Mouse (Mus musculus): ENCODE data around the gene Hist1h2ae. TPM values are rescaled to one million over a fixed set of nuclear protein-coding genes. Genes with fewer than 3 reads are reported as not detected.

Hist1h2ae gene
- total RNA-seq, 2 experiments from 2014 or later = 6.2 to 7.8 TPM

- intact Hi-C loops (cut with DNase I) = loop anchor here (5.0 to 10.0 kb wide), 3 partner anchors 50 to 1818 kb away; partner anchors contain the start of genes Hist1h2ag, Hist1h2ai, Hist1h2bj and Hist1h2bl
- DNase-seq (ENCODE audit: low spot score in 2 of 2) = no peak
These were observed 38.6 kb downstream of the Hist1h2ae start for GRCm38 (mm10) chr13:23532262-23533075.

- peak; percentile 96 to 97 for DNase-seq (ENCODE audit: low spot score in 2 of 2)
- intact Hi-C loops (cut with DNase I) = loop anchor here (5.0 to 10.0 kb wide), 3 partner anchors 51 to 1816 kb away; partner anchors contain the start of genes Hist1h2ag, Hist1h2ai, Hist1h2bj and Hist1h2bl
These were observed 39.8 kb downstream of the Hist1h2ae start, which contains the start of gene Hist1h4h for GRCm38 (mm10) chr13:23530901-23531875. Hist1h4h (plus strand) TSS chr13:23531050.

- intact Hi-C loops (cut with DNase I) = loop anchor here (5.0 to 10.0 kb wide), 3 partner anchors 52 to 1816 kb away; partner anchors contain the start of genes Hist1h2ag, Hist1h2ai, Hist1h2bj and Hist1h2bl
- peak; percentile 55 to 66 for DNase-seq (ENCODE audit: low spot score in 2 of 2)
These were observed 40.7 kb downstream of the Hist1h2ae start for GRCm38 (mm10) chr13:23530181-23530900.

DNA sequence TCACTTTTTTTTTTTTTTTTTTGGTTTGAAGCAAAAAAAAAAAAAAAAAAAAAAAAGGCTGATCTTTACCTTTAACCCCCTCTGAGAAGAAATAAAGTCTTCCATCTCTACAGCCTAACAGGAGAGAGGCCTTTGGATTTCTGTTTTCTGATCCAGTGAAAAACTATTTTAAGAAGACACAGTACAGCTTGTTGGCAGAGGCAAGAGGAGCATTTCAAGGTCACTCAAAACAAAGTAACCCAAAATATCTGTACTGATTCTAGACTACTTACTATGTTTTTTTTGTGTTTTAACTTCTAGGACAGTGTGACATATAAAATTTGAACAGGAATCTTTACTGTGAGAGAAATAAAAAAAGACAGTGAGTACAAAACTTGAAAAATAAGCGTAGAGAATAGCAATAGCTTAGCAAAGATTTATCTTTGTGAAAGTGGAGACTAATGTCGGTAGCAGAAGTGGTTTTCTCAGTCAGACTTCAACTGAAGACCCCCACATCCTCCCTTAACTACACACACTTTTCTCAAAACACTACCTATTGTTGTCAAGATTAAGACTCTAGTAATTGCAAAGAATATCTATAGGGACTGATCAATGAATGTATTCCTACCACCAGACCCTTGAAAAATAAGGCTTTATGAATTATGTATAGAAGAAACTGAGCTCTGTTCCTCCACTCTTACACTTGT is 41.4 kb downstream of the Hist1h2ae start:
- intact Hi-C loops (cut with DNase I) = loop anchor here (5.0 to 10.0 kb wide), 3 partner anchors 53 to 1815 kb away; partner anchors contain the start of genes Hist1h2ag, Hist1h2ai, Hist1h2bj and Hist1h2bl
- no peak for DNase-seq (ENCODE audit: low spot score in 2 of 2)

GRCm38 (mm10) chr13:23529005-23529404 is 42.0 kb downstream of the Hist1h2ae start:
- intact Hi-C loops (cut with DNase I) = no loop called here
- DNase-seq (ENCODE audit: low spot score in 2 of 2) = no peak

DNA sequence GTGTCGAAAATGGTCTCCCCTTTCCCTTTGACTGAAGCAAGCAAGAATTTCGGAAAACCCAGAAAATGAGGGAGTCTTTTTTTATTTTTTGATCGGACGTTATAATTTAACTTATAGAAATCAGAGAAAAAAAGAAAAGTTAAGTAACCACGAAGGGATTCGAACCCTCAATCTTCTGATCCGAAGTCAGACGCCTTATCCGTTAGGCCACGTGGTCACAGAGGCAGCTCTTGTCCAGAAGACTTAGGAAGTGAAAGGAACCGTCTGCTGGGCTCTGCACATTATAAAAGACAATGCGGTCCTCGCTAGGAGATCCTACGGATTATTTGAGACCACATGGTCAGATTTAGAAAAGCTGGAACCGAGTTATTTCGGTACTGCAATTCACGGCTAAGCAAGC is 44.7 kb downstream of the Hist1h2ae start:
- peak; percentile 89 to 93 for DNase-seq (ENCODE audit: low spot score in 2 of 2)
- intact Hi-C loops (cut with DNase I) = no loop called here

GRCm38 (mm10) chr13:23525901-23526300 is 45.1 kb downstream of the Hist1h2ae start:
- intact Hi-C loops (cut with DNase I) = no loop called here
- no peak for DNase-seq (ENCODE audit: low spot score in 2 of 2)

DNA sequence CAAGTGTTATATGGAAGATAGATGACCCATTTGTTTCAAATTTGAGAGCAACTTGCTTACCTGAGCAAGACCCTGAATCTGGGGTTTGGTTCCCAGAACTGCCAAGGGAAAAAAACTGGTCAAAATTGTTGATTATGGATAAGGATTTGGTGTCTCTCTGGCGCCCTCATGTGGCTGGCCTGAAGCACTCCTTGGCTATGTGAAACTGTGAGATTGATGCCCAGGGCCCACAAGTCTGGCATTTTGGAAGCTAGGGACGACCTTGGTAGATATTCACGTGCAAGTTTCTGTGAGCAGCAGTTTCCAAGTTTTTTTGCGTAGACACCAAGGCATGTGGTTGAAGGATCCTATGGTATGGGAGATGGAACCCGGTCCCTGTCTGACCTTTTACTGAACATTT is 46.4 kb downstream of the Hist1h2ae start:
- peak; percentile 58 to 64 for DNase-seq (ENCODE audit: low spot score in 2 of 2)
- intact Hi-C loops (cut with DNase I) = no loop called here

GRCm38 (mm10) chr13:23523976-23524375 is 47.0 kb downstream of the Hist1h2ae start:
- intact Hi-C loops (cut with DNase I) = no loop called here
- no peak for DNase-seq (ENCODE audit: low spot score in 2 of 2)

DNA sequence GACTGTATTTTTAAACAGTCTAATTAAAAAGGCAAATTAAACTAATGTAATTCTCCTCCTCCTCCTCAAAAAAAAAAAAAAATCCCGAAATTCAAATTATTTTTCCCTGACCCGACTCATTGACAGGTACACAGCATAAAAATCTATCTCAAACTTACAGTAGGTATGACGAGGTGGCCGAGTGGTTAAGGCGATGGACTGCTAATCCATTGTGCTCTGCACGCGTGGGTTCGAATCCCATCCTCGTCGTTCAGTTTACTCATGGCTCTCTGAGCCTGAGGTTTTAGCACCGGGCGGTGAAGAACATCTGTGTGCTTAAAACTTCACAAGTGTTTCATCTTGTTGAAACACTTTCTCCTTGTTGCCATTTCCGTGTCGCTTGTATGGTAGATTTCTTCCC is 49.3 kb downstream of the Hist1h2ae start:
- intact Hi-C loops (cut with DNase I) = no loop called here

More for the DNA sequence above, 49.3 kb downstream of the Hist1h2ae start:
- peak; percentile 72 to 79 for DNase-seq (ENCODE audit: low spot score in 2 of 2)

Small RNA genes within 50 kb of the gene (microRNA-seq; reads per million reads assigned to microRNA genes)
- gene Gm44297 (not detected), gene Gm44359 (not detected), gene Gm44394 (not detected)

Other genes with a start within 250 kb of the Hist1h2ae start
- gene Zfp322a, start 202.0 kb downstream of the Hist1h2ae start, total RNA-seq (2021) = 10 to 100 TPM; 26.3 to 35.5 TPM
- gene Abt1, start 147.4 kb downstream of the Hist1h2ae start, total RNA-seq (2021) = 1 to 10 TPM; 8.4 to 8.5 TPM
- gene Btn1a1, start 105.3 kb downstream of the Hist1h2ae start, total RNA-seq (2021) = not detected
- 1 to 10 TPM in 1 of 2 experiments, under 1 TPM in 1; 0.93 to 1.5 TPM for gene Btn2a2, start 82.4 kb downstream of the Hist1h2ae start, total RNA-seq (2021)
- gene Hist1h4h, start 40.2 kb downstream of the Hist1h2ae start, total RNA-seq (2021) = 100 to 1,000 TPM; 319 to 326 TPM
- gene Hist1h2af, start 37.3 kb downstream of the Hist1h2ae start, total RNA-seq (2021) = 1 to 10 TPM; 6.2 to 7.0 TPM
- 1 to 10 TPM; 3.6 to 4.6 TPM for gene Hist1h3g, start 35.8 kb downstream of the Hist1h2ae start, total RNA-seq (2021)
- 1 to 10 TPM in 1 of 2 experiments, under 1 TPM in 1; 0.79 to 1.2 TPM for gene Hist1h2bh, start 27.8 kb downstream of the Hist1h2ae start, total RNA-seq (2021)
- gene Hist1h3f, start 27.2 kb downstream of the Hist1h2ae start, total RNA-seq (2021) = 10 to 100 TPM; 17.9 to 18.2 TPM
- 100 to 1,000 TPM; 173 to 184 TPM for gene Hist1h4f, start 19.6 kb downstream of the Hist1h2ae start, total RNA-seq (2021)
- 1 to 10 TPM; 4.7 to 6.5 TPM for gene Hist1h1d, start 18.0 kb downstream of the Hist1h2ae start, total RNA-seq (2021)
- 10 to 100 TPM; 46.6 to 51.6 TPM for gene Hist1h3e, start 8.9 kb downstream of the Hist1h2ae start, total RNA-seq (2021)
- 10 to 100 TPM; 86.3 to 99.7 TPM for gene Hist1h2bg, start 176 bp upstream of the Hist1h2ae start, total RNA-seq (2021)
- gene Hist1h2bf, start 3.0 kb upstream of the Hist1h2ae start, total RNA-seq (2021) = 10 to 100 TPM; 20.6 to 28.9 TPM
- 1 to 10 TPM; 3.1 to 8.2 TPM for gene Hist1h2ad, start 3.2 kb upstream of the Hist1h2ae start, total RNA-seq (2021)
- gene Hist1h3d, start 4.5 kb upstream of the Hist1h2ae start, total RNA-seq (2021) = 10 to 100 TPM in 1 of 2 experiments, 1 to 10 TPM in 1; 7.7 to 10.8 TPM
- gene Hist1h4d, start 10.4 kb upstream of the Hist1h2ae start, total RNA-seq (2021) = 100 to 1,000 TPM; 160 to 166 TPM
- 1 to 10 TPM; 7.0 to 7.4 TPM for gene Hist1h2be, start 49.9 kb upstream of the Hist1h2ae start, total RNA-seq (2021)
- 10 to 100 TPM; 70.8 to 73.2 TPM for gene Hist1h1e, start 51.3 kb upstream of the Hist1h2ae start, total RNA-seq (2021)
- gene Hist1h2ac, start 112.7 kb upstream of the Hist1h2ae start, total RNA-seq (2021) = 1 to 10 TPM; 2.5 to 2.9 TPM
- gene Hist1h2bc, start 113.0 kb upstream of the Hist1h2ae start, total RNA-seq (2021) = 10 to 100 TPM; 32.1 to 33.8 TPM
- not detected for gene Hist1h1t, start 124.6 kb upstream of the Hist1h2ae start, total RNA-seq (2021)
- 100 to 1,000 TPM; 107 to 117 TPM for gene Hist1h4c, start 127.2 kb upstream of the Hist1h2ae start, total RNA-seq (2021)
- 1 to 10 TPM; 2.4 to 3.7 TPM for gene Hfe, start 139.6 kb upstream of the Hist1h2ae start, total RNA-seq (2021)
- 10 to 100 TPM; 68.2 to 74.7 TPM for gene Hist1h1c, start 167.6 kb upstream of the Hist1h2ae start, total RNA-seq (2021)
- gene Hist1h3c, start 174.4 kb upstream of the Hist1h2ae start, total RNA-seq (2021) = 1 to 10 TPM; 1.9 to 2.6 TPM
- gene Hist1h2bb, start 175.5 kb upstream of the Hist1h2ae start, total RNA-seq (2021) = 10 to 100 TPM; 17.9 to 19.8 TPM
- 10 to 100 TPM; 28.3 to 44.5 TPM for gene Hist1h2ab, start 179.9 kb upstream of the Hist1h2ae start, total RNA-seq (2021)
- gene Hist1h3b, start 181.0 kb upstream of the Hist1h2ae start, total RNA-seq (2021) = 10 to 100 TPM in 1 of 2 experiments, 1 to 10 TPM in 1; 9.7 to 14.5 TPM
- gene Hist1h4b, start 185.8 kb upstream of the Hist1h2ae start, total RNA-seq (2021) = 10 to 100 TPM; 87.5 to 90.3 TPM
- 10 to 100 TPM; 62.2 to 71.7 TPM for gene Hist1h4a, start 190.0 kb upstream of the Hist1h2ae start, total RNA-seq (2021)
- gene Hist1h3a, start 191.2 kb upstream of the Hist1h2ae start, total RNA-seq (2021) = 10 to 100 TPM; 41.3 to 42.8 TPM
- 10 to 100 TPM; 26.1 to 28.4 TPM for gene Hist1h1a, start 192.4 kb upstream of the Hist1h2ae start, total RNA-seq (2021)
- not detected for gene Trim38, start 198.7 kb upstream of the Hist1h2ae start, total RNA-seq (2021)
- gene Slc17a2, start 235.8 kb upstream of the Hist1h2ae start, total RNA-seq (2021) = not detected

Data from left cerebral cortex, postnatal 36 days (tissue).